Mouse (Mus musculus): ENCODE measurements at regions not wholly inside any gene's neighbourhood (a gene's known extent, or its start where the extent isn't known, plus 50 kb on each side); places are given as distances from the start of the nearest gene placed in this dataset.

DNA sequence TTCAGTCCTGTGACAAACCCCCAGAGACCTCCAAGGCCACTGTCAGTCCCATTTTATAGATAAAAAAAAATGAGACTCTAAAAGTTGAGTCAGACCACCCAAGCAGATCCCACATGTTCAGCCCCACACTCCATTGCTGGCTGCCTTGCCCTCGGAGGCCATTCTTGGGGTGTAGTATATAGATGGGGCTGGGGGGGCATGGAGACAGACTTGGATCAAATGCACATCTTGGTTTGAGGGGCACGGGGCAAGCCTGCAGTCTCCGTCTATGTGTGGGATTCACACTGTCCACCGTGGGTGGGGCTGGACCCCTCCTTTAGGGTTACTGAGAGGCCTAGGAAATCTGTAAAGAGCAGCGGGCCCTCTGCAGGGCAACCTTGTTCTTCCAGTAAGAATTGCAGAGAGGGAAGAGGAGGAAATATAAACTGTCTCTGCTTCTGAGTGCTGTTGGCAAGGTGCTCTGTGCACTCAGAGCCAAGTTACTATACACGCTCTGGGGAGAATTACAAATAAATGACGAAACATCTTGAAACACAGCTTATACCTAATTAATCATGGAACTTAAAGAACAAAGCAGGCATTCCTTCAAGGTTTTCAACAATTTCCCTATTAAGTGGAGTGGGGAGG, 184.4 kb upstream of the Habp2 start:
- no peak for DNase-seq (ENCODE audit: low spot score)

DNA sequence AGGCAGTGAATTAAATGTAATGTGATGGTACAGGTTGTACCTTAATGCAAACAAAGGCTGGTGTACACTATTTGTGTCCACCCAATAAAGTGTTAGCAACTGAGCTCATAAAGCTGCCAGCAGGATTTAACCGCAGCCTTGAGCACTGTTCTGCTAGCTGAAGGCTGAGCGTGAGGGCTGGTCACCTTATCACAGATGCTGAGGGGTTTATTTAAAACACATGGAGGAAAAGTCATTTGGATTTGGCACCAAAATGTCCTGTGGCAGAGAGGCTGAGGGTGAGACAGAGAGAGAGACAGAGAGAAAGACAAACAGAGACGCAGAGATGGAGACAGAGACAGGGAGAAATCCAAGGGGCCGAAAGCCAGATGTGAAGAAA, 181.9 kb upstream of the Habp2 start:
- DNase-seq (ENCODE audit: low spot score) = no peak

DNA sequence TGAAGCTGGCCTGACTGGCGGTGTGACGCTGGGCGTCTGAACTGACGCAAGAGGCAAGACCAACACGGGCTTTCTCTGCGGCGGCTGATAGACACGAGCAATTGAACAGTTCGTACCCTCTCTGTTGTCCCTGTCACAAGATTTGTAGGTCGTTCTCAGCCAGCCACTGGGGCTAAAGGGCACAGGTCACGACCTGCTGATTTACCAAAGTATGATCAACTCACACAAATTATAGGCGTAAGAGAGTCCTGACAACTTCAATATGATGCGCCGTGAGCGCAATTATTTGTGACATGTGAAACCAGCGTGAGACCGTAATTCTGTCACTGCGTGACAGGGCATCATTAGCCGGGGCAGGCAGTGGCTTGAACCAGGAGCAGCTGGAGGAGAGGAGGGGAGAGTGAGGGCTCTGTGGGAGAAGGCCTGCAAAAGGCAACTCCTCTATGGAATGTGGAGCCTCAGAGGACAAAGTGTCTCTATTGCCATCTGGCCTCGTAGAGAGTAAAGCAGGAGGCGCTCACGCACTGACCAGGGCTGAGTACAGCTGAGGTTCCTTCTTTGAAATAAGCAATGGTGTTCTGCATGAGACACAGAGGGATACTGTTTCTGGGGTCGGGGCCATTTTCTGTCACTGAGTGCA, 181.4 kb upstream of the Habp2 start:
- no peak for DNase-seq (ENCODE audit: low spot score)

DNA sequence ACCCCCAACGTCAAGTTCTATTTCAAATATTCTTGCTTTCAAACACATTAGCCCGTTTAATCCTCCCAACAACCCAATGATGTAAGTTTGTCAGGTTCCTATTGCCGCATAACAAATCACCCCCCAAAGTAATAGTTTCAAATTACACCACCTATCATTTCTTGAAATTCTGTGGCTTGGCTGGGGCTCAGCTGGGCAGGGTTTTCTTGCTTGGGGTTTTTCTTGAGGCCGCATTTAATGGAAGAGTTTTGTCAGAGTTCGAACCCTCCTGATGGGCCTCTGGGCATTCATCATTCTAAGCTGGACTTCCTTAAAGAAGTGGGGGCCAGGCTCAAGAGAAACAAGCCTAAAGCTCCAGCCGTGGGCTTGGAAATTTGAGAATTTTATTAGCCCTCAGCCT, 178.1 kb upstream of the Habp2 start:
- DNase-seq (ENCODE audit: low spot score) = no peak

DNA sequence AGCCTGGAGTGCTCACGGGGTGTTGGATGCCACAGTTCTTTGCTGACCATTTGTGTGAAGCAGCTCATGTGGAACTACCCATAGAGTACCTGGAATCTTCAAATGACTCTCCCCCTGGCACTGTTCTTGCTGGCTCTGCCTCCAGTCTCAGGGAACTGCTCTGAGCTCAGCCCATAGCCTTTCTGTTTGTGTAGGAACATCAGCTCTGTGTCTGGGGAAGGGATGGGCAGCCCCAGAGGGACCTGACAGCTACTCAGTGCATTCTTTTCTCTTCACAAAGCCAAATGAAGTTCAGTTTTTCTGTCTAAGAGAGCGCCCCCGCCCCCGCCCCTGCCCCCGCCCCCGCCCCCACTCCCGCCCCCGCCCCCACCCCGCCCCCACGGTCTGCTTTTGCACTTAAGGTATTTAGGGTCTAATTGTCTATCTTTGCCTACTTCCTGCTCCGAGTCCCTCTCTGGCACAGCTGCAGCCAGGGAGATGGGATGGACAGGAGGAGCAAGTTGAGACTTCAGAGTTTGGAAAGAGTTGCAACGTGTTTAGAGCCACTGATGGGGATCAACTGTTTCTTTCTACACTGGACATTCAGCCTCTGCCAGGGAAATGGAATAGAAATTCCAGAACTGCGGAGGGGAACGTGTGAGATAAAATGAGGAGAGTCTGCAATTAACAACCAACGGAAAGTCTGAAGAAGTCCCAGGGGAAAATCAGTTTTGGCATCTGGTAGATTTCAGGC, 171.2 kb upstream of the Habp2 start:
- no peak for DNase-seq (ENCODE audit: low spot score)

DNA sequence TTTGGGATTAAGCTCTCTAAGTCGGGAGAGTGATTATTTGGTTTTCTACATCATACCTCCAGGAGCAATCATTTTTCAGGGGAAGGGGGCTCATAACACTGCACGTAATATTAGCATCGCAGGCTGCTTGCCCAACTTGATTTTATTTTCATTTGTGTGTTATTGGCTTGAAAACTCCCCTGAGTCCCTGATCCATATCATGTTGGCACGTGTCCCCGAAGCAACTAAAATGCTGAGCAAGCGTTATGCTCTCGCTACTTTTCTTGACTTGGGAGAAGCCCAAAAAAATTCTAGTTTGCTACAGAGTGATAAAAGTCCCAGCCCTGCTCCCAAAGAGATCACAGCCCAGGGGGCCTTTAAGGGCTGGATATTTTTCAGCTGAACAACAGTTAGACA, 170.7 kb upstream of the Habp2 start:
- DNase-seq (ENCODE audit: low spot score) = no peak

DNA sequence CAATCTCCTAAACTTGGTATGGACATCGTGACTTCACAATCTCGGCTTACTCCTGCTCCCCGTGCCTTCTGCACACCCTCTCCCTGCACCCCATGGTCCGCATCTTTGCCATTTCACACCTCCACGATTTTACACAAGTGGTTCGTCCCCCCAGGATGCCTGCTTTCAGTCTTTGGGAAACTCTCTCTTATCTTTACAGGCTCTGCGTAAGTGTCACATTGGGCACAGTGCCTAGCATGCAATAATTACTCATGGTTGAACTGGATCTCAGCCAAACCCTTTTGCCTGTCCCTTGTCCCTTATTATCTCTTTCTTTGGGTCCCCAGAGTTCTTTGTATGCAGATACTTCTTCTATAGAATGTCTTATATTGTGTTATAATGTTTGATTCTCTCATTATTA, 166.2 kb upstream of the Habp2 start:
- DNase-seq (ENCODE audit: low spot score) = no peak

DNA sequence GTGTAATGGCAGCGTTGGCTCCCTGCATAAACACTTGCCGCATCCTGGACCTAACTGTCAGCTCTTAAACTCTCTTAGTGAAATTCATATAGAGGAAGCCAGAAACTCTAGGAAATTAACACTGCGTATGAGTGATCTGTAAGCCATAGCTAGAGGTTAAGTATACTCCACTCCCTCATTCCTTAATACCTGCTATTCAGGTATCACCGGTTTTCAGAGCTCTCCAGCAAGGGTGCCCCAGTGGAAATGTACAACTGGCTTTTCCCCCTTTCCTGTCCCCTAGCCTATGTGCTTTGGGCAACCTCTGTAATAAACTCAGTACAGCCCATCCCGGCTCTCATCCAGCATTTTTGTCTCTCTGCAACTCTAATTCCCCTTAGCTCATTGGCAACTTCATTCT, 164.8 kb upstream of the Habp2 start:
- no peak for DNase-seq (ENCODE audit: low spot score)

DNA sequence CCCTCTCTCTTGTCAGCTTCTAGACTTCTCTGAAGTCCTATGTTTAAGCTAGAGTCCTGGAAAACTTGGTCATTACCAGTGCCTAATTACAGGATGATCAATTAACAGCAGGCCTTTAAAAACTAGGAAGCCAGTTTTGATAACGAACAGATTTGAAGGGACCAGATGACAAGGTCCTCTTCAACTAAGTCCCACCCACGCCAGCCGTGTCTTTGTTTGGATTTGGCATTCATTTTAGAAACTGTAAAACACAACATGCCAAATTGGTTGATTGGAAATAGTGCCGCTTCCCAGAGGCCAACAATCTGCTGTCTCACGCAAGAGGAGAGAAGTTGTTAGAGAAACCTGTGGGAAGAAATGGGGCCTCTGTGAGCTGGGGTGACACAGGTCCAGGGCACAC, 155.4 kb upstream of the Habp2 start:
- peak; percentile 33 for DNase-seq (ENCODE audit: low spot score)

DNA sequence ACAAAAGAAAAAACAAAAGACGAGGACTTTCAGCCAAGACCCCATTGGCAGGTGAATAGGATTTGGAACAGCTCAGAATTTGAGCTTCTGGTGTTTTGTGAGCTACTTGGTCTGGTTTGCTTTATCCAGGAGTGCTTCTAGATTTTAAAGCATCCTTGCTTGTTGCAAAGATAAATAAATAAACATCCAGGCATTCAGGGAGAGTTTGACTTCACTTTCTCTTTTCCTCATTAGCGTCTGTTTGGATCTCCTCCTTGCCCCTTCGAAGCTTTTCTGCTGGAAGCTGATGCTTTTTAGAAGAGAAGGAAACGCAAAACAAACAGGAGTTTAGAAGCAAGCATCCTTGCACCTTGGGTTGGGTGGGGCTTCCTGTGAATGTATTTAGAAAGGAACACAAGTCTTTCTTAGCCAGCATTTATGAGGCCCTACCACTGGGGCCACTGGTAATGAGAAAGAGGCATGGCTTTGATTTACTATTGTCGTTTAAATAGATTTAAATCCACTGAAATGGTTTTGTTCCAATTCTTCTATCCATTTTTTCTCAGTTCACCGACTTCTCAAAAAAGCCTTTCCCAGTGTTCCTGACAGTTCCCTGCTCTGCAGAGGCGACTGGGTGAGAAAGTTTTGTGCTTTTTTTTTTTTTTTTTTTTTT, 153.9 kb upstream of the Habp2 start:
- DNase-seq (ENCODE audit: low spot score) = no peak

DNA sequence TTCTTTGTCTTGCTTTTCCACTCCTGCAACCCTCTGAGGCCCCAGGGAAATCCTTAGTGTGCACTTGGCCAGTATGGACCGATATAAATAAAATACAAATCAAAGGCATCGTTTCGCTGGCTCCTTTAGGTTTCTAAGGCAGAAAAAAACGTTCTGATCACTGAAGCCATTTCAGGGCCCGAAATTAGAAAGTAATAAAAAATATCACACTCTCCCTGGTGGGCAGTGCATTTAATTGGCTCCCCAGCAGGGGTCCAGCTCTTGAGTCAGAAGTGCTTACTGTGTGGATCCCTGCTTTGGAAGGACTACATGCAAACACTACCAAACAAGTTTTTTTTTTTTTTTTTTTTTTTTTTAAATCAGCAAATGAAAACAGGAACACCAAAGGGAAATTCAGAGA, 153.4 kb upstream of the Habp2 start:
- no peak for DNase-seq (ENCODE audit: low spot score)

DNA sequence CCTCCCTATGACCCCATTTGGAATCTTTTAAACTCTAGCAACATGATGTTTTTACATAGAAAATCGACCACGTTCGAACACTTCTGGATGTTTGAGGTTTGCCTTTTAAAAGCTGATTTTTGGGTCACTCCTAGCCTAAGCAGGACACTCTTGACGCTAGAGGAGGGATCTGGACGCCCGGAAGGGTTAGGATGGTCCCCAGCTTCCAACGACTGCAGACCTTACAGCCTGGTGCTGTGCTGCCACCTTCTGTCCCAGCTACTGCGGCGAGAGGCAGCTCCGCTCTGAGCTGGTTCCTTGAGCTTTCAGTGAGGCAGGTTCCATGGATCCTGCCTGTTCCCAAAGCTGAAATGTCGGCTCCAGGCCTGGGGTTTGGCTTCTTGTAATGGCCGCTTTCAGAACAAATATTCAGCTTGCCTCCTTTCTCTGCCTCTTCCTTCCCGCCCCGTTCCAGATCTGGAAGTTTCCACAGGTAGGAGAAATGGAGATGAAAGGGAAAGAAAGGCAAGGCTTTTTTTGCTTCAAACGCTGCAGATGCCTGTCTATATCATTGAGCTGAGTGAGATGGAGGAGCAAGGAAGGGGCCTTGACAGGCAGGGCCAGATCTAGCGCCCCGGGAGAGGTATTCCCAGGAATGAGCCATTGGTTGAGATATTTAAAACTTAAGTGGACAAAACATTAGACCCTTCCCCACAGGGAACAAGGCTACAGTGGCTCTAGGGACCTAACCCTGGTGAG, 152.7 kb upstream of the Habp2 start:
- peak; percentile 78 for DNase-seq (ENCODE audit: low spot score)

DNA sequence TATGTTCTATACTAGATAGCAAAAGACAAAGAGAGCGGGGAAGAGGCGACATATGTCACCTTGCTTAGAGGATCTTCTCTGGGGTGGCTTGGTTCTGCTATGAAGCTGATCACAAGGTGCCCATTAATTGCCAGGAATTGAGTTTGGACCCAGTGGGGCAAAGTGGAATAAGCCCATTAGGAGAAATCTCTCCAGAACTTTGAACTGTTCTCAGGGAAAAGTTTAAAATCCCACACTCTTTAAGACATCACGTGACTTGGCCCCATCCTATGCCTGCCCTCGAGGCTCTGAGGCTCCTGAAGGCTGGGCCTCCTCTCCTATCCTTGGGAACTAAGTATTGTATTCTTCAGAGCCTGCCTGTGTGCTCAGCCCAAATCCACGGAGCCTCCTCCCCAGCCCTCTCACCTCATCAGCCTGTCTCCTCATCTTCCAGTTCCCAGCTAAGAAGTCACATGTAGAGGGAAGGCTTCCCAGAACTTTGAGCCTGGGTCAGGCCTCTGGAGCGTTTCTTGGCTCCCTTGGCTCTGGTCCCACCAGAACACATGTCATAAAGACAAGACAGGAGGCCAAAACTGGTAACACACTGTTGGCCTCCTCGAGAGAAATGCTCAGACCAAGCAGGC, 151.5 kb upstream of the Habp2 start:
- no peak for DNase-seq (ENCODE audit: low spot score)

DNA sequence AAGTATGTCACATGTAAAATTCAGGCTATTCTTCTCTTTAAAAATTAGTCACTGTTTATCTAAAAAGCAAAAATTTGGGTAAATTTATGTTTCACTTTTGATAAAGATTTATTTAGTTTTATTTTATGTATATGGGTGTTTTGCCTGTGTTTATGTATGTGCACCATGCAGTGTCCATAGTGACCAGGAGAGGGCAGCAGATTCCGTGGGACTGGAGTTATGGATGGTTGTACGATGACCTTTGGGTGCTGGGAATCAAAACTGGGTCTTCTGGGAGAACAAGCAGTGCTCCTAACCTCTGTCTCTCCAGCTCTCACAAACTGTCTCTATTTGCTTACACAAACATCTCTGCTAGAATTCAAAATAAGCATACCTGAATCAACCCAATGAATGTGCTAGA, 146.4 kb upstream of the Habp2 start:
- no peak for DNase-seq (ENCODE audit: low spot score)

DNA sequence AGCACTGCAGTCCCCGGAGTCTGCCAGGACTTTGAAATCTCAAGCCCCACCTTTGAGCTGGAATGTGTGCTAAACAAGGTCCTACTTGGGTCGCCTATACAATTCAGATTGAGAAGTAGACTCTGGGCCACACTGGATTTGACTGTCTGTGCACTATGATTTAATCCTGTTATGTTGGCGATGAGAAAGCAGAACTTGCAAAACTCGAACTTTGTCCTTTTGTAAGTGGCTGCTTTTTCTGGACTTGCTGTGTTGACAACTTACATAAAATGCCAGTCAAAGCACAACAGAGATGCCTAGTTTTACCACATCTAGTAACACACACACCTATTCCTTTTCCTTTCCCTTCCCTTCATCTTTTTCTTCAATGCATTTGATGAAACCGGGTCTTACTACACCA, 142.7 kb upstream of the Habp2 start:
- DNase-seq (ENCODE audit: low spot score) = no peak

DNA sequence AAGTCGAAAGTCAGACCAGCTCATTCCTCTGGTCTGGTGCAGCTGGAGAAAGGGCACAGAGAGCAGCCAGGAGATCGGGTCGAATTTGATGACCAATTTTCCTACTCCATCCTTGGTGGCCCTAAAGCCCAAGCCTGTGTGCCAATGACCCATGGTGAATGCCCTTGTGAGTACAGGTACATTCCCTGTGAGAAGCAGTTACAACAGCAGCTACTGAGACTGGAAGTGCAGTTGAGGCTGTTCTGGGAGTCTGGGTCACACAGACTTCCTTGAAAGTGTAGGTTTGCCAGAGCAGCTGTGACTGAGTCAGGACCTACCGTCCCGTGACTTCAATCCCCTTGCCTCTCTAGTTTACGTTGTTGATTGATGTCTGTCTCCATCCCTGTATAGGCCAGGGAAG, 129.8 kb upstream of the Habp2 start:
- DNase-seq (ENCODE audit: low spot score) = no peak

DNA sequence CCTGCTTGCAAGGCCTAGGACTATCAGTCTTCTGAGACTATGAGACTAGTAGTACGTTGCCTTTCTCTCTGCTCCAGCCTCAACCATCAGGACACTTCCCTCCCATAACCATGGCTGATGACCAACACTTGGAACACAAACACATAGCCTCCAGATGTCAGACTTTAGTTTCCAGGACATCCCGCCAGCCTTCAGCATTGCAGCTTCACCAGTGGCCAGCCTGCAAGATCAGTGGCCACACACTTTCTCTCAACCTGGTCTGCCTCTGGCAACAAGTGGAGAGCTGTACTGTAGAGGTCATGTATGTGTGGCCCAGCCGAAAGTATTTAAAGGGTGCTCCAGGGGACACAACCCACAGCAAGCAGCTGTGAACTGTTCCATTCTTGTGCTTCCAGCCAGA, 124.8 kb upstream of the Habp2 start:
- no peak for DNase-seq (ENCODE audit: low spot score)

DNA sequence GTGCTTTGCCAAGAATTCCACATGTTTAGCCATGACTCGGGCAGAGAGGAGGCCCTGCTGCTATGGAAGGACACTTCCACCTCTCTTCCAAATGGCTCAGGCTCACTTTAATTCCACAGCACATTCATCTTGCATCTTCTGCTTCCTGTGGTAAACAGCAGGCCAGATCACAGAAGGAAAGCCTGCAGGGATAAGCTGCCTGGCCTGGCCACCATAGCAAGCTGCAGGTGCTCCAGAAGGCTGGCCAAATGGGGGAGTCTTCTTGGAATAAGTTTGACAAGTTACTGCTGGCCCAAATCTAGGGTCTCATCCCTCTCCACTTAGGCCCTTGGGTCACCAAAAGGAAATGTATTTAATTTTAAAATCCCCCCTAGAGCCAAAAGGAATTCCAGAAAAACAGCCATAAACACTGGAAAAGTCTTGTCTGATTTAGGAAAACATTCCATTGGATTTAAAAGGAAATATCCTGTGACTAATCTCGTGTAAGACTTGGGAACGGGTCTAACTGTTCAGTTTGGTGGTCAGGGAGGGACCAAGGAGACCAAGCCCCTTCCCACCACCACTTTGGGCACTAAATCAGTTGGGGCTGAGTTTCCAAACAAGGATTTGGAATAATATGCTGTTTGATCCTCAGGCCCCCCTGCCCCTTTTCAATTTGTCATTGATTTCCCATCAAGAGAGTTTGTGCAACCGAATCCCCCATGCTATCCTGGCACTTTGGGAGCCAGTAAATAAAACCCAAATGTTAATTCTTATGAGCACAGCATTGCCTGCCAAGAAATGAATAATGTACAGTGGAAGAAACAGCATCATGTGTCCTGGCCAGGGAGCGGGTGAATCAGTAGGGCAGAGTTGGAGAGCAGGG, 117.6 kb upstream of the Habp2 start:
- no peak for DNase-seq (ENCODE audit: low spot score)

DNA sequence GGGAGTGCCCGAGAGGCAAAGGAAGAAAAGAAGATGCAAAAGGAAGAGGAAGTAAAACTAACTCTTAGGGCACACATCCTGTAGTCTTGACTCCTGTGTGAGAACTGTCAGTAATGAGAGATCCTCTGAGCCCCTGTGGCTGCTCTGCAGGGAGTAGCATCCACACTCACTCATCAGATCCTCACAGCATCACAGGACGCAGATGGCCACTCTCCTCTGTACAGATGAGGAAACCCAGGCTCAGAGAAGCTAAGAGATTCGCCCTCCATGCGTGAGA, 117.0 kb upstream of the Habp2 start:
- DNase-seq (ENCODE audit: low spot score) = no peak

DNA sequence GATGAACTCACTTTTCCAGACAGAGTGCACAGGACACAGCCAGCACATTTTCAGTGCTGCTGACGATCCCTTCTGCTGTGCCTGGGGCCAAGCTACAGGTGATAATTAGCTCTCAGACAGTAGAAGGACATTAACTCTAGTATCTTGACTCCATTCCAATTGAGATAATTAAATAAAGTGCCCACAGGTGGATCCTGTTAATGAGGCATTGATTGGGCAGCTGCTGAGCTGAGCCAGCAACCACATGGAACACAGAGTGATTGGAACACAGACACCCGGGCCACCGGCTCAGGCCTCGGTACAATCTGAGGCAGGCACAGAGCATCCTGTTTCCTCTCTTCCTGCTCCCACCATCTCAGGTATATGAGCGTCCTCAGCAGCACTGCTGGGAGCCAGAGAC, 114.5 kb upstream of the Habp2 start:
- no peak for DNase-seq (ENCODE audit: low spot score)

DNA sequence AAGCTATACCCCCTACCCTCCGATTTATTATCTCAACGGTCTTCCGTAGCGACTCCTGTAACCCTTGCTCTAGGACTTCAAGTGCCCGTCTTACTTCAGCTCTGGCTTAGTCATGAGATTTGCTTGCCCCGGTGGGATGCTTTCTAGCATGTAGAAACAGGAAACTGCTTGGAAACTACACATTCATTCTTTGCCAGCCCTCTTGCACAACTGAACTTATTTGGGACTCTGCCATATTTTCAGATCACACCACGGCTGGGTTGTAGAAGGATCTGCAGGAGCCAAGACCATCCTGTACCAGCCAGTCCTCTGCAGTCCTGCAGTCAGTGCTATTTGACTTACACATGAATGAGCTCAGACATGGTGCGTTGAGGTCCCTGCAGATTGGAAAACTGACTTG, 110.9 kb upstream of the Habp2 start:
- DNase-seq (ENCODE audit: low spot score) = no peak

Measured in layer of hippocampus, adult 11-12 months (tissue).